Mouse (Mus musculus) thymus, postnatal 36 days (tissue): Measurements from ENCODE around the gene Haus6.

Source experiments
- DNase-seq, 2 experiments: peaks; one replicate each; pipeline ENCODE4 v3.0.0; 2022; ENCODE audit warnings: mixed read lengths in 2 of 2

Haus6 gene

DNA sequence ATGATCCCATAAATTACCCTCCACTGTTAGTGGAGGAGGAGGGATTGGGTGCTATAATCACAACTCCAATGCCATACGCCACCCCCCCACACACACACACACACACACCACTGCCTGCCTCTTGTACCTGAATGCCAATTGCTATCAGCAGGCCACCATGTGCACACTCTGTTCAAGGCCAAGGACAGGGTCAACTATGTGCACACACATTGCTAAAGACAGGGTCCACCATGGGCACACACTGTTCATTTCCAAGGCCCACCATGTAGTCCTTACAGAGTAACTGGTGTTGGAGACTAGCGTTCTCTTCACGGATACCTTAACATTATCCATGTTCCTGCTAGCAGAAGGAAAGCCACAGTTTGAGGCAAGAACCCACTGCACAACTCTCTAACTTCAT, 50.8 kb downstream of the Haus6 start:
- DNase-seq: no peak

GRCm38 (mm10) chr4:86559006-86559405, 52.8 kb downstream of the Haus6 start:
- no peak for DNase-seq

DNA sequence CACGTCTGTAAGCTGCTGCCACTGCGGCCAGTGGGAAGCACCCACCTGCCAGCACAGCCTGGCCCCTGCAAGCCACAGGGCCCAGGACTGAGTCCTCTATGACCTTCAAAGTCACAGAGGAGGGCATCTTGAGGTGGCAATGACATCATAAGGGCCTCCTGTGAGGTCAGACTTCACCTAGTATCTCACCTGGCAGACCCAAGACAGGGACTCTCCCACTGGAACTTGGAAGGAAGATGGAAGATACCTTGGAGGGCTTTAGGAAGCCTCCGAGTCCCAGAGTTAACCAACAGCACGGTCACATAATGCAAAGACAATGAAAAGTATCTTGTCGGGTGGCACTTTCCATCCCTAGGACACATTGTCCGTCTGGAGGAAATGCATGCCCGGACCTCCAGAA, 53.6 kb downstream of the Haus6 start, which contains the start of gene Saxo1:
Gene Saxo1 (minus strand): TSS at position 101 of the 400 bp plus-strand sequence.
- no peak for DNase-seq

DNA sequence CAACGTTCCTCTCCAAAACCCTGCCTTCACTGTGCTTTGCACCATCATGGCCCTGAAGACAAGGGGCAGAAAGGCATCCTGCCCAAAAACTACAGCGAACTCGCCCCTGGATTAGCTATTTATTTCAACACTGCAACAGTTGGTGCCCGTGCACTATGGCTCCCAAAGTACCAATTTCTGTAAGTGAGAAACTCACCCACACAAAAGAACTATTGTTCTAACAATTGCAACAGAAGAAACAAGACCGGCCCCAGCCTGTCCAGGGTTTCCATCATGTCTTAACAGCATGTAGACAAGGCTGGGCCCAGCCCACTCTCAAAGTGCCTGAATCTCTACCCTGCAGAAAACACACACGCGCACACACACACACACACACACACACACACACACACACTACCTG, 54.5 kb downstream of the Haus6 start:
- DNase-seq: no peak

- DNase-seq: no peak
These were observed 56.7 kb downstream of the Haus6 start for GRCm38 (mm10) chr4:86555035-86555707.

GRCm38 (mm10) chr4:86548332-86548731, 63.5 kb downstream of the Haus6 start:
- no peak for DNase-seq

- no peak for DNase-seq
These were observed 66.2 kb downstream of the Haus6 start for GRCm38 (mm10) chr4:86545615-86546014.

DNA sequence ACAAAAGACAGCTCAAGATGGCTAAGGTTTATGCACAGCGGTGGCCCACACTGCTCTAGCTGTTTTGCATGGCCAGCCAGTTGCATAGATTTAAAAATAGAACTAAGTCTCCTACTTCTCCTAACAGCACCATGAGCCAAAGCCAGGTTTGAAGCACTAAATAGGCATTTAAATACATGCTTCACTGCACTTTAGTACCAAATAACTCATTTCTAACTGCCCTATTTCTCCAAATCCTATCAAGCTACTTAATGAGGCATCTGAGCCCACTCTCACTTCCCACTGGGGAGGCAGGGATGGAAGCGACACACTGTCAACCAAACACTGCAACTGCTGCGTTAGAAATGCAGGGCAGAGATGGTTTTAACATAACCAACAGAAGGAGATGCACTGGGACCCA, 67.9 kb downstream of the Haus6 start:
- DNase-seq: no peak

- DNase-seq: no peak
These were observed 70.3 kb downstream of the Haus6 start for GRCm38 (mm10) chr4:86541573-86541972.

- no peak for DNase-seq
These were observed 72.9 kb downstream of the Haus6 start for GRCm38 (mm10) chr4:86538936-86539335.

- DNase-seq: peak; percentile 9 to 12
These were observed 73.9 kb downstream of the Haus6 start for GRCm38 (mm10) chr4:86537972-86538371.

DNA sequence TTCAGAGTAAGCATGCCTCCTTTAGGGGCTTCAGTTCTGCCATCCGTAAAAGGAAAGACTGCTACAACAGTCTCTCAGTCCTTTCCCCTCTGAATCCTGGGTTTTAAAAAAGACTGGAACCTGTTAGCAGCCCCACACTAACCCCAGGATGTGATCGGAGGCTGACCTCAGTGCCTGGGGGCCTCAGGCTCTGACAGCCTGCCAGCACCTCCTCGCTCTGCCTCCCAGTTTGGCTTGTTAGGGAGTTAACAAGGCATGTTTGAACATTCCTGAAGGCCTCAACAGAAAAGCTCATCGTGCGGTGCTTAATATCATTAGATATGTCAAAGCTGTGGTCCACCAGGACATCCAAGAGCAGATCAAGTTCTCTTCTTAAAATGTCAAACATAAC, 77.8 kb downstream of the Haus6 start:
- DNase-seq: no peak

GRCm38 (mm10) chr4:86533406-86534090, 78.3 kb downstream of the Haus6 start:
- DNase-seq: no peak

DNA sequence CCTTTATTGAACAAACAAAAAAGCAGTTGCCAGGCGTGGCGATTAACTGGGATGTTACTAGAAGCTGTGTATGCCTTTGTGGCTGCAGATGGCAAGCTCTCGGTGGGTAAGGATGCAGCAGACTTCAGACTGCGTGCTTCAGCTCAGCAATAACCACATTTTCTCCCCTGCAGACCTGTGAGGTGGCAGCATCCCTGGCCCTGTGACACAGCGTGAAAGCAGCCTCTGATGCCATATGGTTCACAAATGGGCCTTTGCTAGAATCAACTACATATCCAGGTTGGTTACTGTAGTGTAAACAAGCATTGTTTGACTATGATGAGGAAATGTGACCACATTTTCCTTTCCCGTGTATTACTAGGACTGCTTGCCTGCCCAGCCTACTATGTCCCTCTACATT, 82.7 kb downstream of the Haus6 start:
- no peak for DNase-seq
